Mouse (Mus musculus) layer of hippocampus, adult 18-20 months (tissue): ENCODE measurements at regions not wholly inside any gene's neighbourhood (a gene's known extent, or its start where the extent isn't known, plus 50 kb on each side); places are given as distances from the start of the nearest gene placed in this dataset.
"Not testable (repeated sequence)": the region's sequence is repeated elsewhere in the genome, so short reads cannot be mapped to it uniquely, and the experiment has no call there.

Experiments
- DNase-seq, 2 experiments: peaks; one replicate each; pipeline ENCODE4 v3.0.0; 2022; ENCODE audit warnings: low spot score in 2 of 2

DNA sequence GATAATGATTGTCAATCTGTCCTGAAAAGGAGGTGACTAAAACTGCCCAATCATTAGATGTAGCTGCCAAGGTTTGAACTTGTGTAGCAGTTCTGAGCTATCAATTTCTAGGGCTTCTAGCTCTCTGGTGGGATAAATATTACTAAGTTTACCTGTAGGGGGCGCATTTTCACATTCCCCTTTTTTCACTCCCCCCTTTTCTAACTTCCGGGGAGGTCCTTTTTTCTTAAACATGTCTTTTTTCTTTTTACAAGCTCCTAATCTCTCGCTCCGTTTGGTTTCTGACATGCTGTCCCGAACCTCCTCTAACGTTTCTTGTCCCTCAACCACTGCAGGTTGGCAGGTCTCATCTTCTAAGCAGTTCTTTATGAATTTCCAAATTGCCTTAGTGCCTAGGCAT, 2129.0 kb downstream of the Cntnap5b start:
- DNase-seq, result not testable (repeated sequence)

DNA sequence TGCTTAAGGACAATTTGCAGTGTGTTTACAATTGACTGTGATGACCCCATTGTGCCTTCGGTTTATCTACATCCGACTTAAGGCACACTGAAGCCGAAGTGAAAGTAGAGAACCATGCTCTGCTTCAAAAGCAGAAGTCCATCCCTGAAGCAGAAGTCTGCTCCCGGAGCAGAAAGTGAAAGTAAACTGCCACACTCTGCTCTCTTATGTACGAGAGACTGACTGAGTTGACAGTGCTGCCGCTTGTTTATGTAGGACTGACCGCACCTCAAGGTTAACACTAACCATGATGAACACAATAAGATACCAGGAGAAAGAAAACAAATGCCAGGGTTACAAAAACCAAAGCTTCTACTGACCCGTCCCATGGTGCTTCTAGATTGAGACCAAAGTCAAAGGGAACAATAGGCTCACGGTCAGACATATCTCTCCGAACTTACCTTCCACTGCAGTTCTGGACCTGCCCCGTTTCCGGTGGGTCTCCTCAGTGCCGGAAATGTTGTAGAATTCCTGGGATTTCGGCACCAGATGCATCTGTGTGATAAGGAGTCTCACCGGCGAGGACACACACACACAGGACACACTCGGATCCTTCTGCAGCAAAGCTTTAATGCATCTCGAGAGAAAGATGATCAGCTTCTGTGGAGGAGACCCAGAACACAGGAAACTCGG, 2129.7 kb downstream of the Cntnap5b start:
- peak in 1 of 2 experiments; percentile 1 for DNase-seq

DNA sequence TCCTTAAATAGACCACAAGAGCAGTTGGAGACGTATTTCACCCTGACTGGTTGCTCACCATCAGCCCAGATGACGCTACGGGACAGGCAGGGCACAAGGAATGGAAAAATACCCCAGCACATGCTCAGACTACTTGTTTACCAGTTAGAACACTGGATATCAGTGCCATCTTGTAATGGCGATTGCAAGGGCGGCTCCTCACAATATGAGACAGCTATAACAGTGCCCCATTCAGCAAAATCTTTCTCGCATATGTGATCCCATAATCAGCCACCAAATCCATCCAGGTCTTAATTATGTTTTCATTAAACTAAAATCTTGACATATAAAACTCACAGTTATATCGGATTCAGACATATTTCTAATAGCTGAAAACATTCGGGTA, 2130.3 kb downstream of the Cntnap5b start:
- not testable (repeated sequence) for DNase-seq

DNA sequence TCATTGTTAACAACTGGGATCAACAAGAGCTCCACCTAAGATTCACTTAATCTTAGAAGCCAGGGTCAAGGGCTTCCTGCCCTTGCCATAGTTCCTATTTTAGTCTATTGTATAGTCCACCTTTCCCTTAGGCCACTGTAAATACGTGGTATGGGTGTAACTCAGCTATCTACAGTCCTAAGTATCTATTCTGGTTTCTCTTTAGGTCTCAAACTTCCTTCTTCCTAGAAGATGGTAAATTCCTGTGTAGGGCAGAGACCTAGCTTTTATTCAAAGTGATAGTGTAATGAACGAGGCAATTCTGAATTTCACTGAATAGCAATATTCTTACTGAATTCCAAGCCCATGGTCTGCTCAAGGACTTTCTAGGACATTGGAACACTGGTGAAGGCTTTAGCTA, 2144.4 kb downstream of the Cntnap5b start:
- not testable (repeated sequence) for DNase-seq

DNA sequence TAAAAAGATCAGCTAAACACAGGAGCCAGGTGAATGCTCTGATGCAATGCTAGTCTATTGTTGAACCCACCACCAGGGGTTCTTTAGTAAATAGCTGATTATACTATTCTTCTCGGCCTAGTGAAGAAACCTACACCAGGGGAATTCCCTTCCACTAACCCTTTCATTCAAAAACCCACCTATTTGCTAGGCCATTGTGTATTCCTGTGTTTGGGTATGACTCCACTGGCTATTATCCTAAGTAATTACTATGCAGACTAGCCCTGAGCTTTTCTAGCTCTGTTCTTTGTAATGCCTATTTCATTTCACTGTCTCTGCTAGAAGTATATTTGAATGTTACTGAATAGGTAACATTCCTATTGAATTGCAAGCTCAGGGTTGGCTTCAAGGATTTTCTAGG, 2146.3 kb downstream of the Cntnap5b start:
- DNase-seq, result no peak

DNA sequence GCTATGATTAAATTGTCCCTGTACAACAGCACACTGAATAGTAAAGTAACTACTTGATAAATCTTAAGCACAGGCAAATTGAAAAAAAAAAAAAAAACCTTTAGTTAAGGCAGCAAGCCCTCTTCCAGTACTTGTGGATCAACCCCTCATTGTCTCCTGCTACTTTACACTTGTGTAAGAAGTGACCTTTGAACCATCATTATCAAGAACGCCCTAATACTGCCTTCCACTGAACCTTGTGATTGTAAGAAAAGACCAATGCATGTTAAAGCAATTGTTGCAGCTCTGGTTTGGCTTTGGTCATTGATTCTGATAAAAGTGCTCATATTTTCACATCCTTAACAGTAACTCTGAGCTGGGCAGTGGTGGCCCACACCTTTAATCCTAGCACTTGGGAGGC, 2168.5 kb downstream of the Cntnap5b start:
- DNase-seq, result no peak
